Mouse (Mus musculus): Measurements from ENCODE around the gene Mark1.

Gene Mark1

GRCm38 (mm10) chr1:184999071-184999750 is at the start of gene Mark1:
TSS of gene Mark1 (minus strand) at chr1:184999570.
- peak; percentile 35 for DNase-seq (ENCODE audit: low read depth, low spot score)

DNA sequence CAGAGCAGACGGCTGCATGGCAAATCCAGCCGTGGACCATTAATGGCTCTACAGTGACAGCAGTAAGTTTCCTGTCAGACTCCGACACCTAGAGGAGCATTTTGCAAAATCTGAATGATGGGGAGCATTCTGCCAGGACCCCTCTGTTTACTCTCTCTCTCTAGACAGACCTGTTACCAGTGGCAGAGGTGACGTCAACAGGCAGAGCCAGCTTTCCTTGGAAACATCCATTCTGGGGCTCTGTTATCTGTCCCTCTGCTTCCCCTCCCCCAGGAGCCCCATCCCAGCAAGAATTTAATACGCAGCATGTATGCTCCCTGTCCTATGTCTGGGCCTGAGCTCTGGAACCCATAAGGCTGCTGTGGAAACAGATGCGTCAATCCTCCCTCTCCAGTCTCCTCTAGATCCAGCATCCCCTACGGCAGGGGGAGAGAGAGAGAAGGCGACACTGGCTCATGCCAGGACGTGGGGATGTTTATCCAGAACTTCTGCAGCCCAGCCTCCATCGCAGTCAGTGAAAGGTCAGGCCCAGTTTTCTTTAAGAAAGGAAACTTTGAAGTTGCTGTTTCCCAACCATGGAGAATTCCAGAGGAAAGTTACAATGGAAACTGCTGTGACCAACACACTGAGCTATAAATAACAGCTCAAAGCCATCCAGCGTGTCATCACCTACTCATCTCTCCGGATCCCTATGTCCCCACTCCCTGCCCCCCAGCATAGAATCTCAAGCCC is 48.3 kb upstream of the Mark1 start:
- no peak for DNase-seq (ENCODE audit: low read depth, low spot score)

DNA sequence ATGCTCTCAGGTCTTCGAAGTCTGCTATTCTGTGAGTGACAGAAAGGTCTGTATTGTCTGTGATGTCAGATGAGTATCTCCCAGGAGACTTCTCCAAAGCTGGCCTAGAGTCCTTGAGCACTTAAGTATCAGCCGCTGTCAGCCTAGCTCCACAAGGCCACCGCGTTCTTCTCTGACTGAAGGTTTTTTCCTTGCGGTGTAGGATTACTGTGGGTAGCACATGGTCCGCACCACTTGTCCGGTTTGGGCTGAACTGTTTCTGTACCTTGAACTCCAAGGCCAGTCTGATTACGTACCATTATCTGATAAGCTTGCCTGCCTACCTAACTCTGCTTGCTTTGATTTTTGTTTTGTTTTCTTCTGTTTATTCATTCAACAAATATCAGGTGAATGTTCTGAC is 47.1 kb upstream of the Mark1 start:
- no peak for DNase-seq (ENCODE audit: low read depth, low spot score)

DNA sequence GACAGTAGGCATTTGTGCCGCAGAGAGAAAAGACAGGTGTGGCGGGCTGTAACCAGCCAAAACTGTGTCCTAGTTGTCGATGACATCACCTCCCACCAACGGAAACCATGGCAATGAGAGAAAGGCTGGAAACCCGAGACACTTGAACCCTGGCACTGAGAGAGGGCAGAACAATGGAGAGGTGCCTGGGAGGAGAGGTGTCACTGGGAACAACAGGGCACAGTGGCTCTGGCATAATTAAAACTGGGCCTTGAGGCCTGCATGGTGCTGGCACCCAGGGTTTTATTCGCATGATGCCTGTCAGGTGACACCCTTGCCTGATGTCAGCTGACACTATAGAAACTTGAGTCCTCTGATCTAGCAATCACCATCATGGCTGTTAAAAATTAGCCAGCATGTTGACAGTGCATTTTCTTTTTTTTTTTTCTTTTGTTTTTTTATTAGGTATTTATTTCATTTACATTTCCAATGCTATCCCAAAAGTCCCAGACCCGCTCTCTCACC is 38.9 kb upstream of the Mark1 start:
- DNase-seq (ENCODE audit: low read depth, low spot score): peak; percentile 24

DNA sequence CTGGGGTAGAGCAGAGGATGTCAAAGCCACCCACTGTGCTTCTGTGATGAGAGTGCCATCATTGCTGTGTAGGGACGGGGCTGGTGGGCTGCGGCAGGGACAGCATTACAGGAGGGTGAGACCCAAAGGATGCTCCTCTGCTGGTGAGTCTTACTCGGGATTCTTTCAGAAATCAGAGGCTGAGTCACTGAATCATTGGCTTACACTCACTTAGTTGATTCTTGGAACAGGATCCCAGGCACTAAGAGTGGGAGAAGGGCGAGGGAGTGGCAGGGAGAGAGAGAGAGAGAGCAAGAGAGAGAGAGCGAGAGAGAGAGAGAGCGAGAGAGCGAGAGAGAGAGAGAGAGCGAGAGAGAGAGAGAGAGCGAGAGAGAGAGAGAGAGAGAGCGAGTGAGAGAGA is 31.2 kb upstream of the Mark1 start:
- DNase-seq (ENCODE audit: low read depth, low spot score): no peak

DNA sequence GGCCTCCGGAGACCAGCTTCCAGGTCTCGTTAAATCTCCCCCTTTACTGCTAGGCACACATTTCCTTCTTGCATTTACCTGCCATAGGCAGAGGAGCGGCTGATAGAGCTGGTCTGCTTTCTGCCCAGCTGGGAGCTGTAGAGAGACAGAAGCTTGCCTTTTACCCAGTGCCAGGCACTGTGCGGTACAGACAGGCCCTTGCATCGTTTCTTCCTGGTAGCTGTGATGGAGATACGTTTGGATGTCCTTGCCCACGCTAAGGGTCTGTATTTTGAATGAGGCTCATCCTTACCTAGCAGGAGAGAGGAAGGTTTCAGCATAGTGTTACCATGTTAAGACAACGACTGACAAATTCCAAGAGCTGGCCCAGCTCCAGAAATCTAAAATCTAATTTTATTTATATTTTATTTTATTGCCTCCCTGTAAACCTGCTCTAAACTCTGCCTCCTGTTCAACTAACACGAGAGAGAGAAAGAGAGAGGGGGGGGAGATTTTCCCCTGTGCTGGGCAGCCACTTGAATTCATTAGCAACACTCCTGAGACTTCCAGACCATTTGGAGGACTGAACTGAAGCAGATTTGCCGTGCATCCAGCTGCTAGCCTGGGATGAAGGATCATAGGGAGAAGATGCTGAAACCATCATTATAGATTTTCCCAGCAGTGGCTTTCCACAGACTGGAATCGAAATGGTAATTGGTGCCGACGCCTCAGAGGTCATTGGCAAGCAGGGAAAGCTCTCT is 21.2 kb upstream of the Mark1 start:
- no peak for DNase-seq (ENCODE audit: low read depth, low spot score)

DNA sequence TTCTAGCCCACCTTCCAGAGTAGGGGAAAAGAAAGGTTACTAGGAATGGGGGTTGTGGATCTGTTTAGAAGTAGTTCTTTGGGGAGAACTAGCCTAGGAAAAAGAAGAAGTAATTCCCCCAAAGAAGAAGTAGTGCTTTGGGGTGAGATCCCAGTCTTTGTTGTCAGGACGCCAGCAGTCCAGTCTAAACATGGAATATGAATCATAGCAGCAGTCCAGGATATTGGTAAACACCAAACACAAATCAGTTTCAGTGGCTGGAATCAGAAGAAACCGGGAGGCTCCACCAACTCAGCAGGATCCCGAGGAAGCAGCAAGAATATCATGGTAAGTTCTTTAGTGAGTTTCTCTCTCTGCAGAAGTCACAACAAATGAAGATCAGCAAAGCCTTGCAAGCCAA is 13.2 kb upstream of the Mark1 start:
- DNase-seq (ENCODE audit: low read depth, low spot score): no peak

- DNase-seq (ENCODE audit: low read depth, low spot score): no peak
Observed at GRCm38 (mm10) chr1:185007066-185007465, 7.7 kb upstream of the Mark1 start.

GRCm38 (mm10) chr1:184999780-185000599 is 620 bp upstream of the Mark1 start:
- DNase-seq (ENCODE audit: low read depth, low spot score): peak; percentile 57

DNA sequence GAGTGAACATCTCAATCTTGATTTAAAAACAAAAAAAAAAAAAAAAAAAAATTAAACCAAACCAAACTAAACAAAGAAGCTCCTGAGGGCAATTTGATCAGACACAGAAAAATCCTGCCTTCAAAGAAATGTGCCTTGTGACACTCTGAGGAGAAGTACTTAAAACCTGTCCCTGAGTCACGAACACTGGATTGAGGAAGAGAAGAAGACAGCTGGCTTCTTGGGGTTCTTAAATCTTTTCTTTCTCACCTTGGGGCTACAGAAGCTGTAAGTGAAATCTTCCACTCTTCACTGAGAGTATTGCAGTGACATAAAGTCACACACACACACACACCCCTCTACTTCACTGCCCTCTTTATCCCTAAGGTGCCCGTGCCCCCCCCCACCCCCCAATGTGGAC is 739 bp downstream of the Mark1 start:
- DNase-seq (ENCODE audit: low read depth, low spot score): no peak

GRCm38 (mm10) chr1:184998161-184998560 is 1.2 kb downstream of the Mark1 start:
- no peak for DNase-seq (ENCODE audit: low read depth, low spot score)

DNA sequence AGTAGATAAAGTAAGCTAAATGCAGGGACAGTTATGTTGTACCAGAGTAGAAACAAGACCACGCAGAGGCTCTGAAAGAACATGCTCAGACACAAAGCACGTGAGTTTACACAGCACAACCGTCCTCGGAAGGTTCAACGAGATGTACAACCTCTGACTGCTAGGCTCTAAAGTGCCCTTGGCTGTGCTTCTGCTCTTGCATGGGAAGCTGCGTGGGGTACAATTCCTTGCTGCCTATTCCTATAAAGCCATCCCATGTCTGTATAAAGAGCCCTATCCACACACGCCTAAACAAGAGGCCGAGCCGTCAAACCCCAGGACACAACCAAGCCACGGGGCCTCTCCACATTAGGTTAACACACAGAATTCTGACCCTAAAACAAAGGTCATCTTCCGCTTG is 1.9 kb downstream of the Mark1 start:
- no peak for DNase-seq (ENCODE audit: low read depth, low spot score)

- DNase-seq (ENCODE audit: low read depth, low spot score): no peak
Observed at GRCm38 (mm10) chr1:184995335-184995734, 4.0 kb downstream of the Mark1 start.

DNA sequence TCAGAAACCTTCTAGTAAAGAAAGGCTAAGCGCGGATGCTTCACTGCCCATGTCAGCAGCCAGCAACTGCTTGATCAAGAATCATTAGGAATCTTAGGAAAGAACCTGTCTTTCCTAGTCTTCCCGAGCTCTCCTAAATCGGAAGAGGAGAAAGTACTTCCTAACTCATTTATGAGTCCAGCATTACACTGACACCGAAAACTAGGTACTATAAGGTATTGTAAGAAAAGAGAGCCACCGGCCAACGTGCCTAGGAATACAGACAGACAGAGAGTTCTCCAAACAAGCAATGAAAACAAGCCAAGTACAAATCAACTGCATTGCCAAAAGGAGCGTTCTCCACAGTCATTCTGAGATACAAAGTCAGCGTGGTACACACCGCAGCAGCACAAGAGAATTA is 8.2 kb downstream of the Mark1 start:
- DNase-seq (ENCODE audit: low read depth, low spot score): no peak

- no peak for DNase-seq (ENCODE audit: low read depth, low spot score)
Observed at GRCm38 (mm10) chr1:184986748-184987147, 12.6 kb downstream of the Mark1 start.

GRCm38 (mm10) chr1:184984723-184985122 is 14.6 kb downstream of the Mark1 start:
- DNase-seq (ENCODE audit: low read depth, low spot score): no peak

DNA sequence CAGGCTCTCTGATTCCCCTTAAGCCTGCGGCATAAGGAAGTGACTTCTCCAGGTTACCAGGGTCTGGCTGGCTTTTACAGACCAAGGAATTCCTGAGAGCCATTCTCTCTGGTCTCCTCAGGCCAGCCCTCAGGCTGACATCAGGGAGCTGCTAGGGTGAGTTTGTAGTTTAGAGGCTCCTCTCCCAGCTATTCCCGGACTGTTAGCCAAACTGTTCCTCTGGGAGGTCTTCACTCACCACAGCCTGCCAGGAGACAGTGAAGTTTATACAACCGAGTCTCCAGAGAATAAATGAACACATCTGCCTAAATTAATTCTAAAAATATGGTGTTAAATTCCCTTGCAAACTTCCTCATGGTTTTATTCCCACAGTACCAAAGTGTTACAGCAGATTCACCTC is 15.6 kb downstream of the Mark1 start:
- no peak for DNase-seq (ENCODE audit: low read depth, low spot score)

GRCm38 (mm10) chr1:184972214-184972776 is 27.1 kb downstream of the Mark1 start:
- peak; percentile 89 for DNase-seq (ENCODE audit: low read depth, low spot score)

- DNase-seq (ENCODE audit: low read depth, low spot score): no peak
Observed at GRCm38 (mm10) chr1:184969374-184969773, 30.0 kb downstream of the Mark1 start.

GRCm38 (mm10) chr1:184965682-184966360 is 33.5 kb downstream of the Mark1 start:
- peak; percentile 74 for DNase-seq (ENCODE audit: low read depth, low spot score)
